Mouse (Mus musculus) testis, postnatal 14 days (tissue): ENCODE data around the gene Cyp2c54.
"Not testable (repeated sequence)": the region's sequence is repeated elsewhere in the genome, so short reads cannot be mapped to it uniquely, and the experiment has no call there.

Experiments used
- DNase-seq: peaks from one replicate; pipeline ENCODE4 v3.0.0; 2021; ENCODE audit warnings: low spot score

The Cyp2c54 gene

GRCm38 (mm10) chr19:40073701-40074100, at the start of gene Cyp2c54:
Gene Cyp2c54, minus strand, starts transcription at chr19:40073827.
- no peak for DNase-seq

GRCm38 (mm10) chr19:40119624-40120023, 46.0 kb upstream of the Cyp2c54 start:
- not testable (repeated sequence) for DNase-seq

- DNase-seq = no peak
Observed at GRCm38 (mm10) chr19:40091111-40091510, 17.5 kb upstream of the Cyp2c54 start.

GRCm38 (mm10) chr19:40089421-40089820, 15.8 kb upstream of the Cyp2c54 start, which contains the start of gene Cyp2c50:
Gene Cyp2c50, plus strand, starts transcription at chr19:40089688.
- DNase-seq = not testable (repeated sequence)

- no peak for DNase-seq
Observed at GRCm38 (mm10) chr19:40088381-40088780, 14.8 kb upstream of the Cyp2c54 start.

- not testable (repeated sequence) for DNase-seq
Observed at GRCm38 (mm10) chr19:39992140-39992539, 81.5 kb downstream of the Cyp2c54 start, which contains the start of gene Cyp2c37. Gene Cyp2c37, plus strand, starts transcription at chr19:39992424.

- no peak for DNase-seq
Observed at GRCm38 (mm10) chr19:39989471-39989870, 84.2 kb downstream of the Cyp2c54 start.
